Mouse (Mus musculus) CD4-positive, CD25-positive, alpha-beta regulatory T cell, adult 4 months (primary cell): ENCODE results near the gene Elof1. TPM values are rescaled to one million over a fixed set of nuclear protein-coding genes. Genes with fewer than 3 reads are reported as not detected.
"Not testable (repeated sequence)": the region's sequence is repeated elsewhere in the genome, so short reads cannot be mapped to it uniquely, and the experiment has no call there.

Experiments
- ATAC-seq: one replicate; pipeline ENCODE4 v1.8.0; 2017
- polyA plus RNA-seq, 2 experiments: library from polyadenylated mRNA; unstranded; fragments of 100-300 nt; shearing (Covaris generic); gene quantifications; one replicate each; pipeline ENCODE4 v1.2.1; 2017

The Elof1 gene
- 10 to 100 TPM; 76.4 to 95.1 TPM for polyA plus RNA-seq

DNA sequence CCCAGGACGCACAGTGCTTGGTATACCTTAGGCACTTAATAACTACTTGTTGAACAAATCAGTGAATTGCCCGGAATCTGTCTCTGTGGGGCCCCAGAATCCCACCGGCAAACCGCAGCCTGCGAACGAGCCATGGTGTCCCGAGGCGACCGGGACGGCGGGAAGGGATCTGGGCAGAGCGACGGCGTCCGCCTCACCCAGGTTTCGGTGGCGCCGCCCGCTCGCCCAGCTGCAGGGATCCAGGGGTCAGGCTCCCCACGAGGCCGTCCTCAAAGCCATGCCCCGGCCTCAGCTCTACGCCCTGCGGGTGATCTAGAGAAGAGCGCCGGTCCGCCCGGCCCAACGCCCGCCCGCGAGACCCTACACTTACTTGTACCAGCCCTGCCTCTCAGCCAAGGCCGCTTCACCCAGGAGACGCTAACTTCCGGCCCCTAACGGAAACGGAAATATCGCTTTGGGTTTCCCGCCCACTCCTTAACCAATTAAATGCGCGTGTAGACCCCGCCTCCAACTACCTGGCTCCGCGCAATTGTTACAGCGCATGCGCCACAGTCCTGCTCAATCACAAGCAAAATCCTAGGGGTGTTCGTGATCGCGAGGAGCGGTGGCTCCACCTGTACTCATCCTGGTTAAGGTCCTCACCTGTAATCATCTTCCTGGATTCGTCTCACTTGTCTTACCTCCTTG is at the start of gene Elof1:
Gene Elof1, minus strand, starts transcription at position 433 of the 687 bp plus-strand sequence.
- ATAC-seq: peak; percentile 98

DNA sequence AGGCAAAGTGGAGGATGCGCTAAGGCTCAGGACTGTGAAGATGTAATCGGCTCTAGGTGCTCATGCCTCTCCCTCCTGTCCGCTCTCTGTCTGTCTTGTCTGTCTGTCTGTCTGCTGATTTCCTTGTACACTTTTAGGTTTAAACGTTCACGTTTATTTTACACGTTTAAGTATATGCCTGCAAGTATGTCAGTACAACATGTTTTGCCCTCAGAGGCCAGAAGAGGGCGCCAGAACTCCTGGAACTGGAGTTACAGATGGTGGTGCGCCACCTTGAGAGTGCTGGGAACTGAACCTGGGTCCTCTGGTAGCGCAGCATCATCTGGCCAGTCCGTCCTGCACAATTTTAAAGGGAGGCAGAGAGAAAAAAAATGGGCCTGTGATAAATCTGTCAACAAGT is 49.7 kb upstream of the Elof1 start:
- ATAC-seq: no peak

DNA sequence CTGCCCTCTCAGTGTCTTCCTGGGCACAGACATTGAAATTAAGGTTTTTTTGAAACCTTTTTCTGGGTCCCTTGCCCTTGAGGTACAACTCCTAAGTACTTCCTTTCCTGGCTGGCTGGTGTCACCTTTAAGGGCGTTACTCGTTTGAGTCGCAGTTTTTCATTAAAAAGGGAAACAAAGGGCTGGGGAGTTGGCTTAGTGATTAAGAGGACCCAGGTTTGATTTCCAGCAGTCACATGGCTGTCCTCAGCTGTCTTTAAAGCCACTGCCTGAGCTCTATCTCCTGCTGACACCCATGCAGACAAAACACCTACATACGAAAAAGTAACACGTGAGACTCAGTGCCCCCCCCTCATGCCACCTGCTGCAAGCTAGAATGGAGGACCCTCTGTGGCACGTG is 49.0 kb upstream of the Elof1 start:
- no peak for ATAC-seq

DNA sequence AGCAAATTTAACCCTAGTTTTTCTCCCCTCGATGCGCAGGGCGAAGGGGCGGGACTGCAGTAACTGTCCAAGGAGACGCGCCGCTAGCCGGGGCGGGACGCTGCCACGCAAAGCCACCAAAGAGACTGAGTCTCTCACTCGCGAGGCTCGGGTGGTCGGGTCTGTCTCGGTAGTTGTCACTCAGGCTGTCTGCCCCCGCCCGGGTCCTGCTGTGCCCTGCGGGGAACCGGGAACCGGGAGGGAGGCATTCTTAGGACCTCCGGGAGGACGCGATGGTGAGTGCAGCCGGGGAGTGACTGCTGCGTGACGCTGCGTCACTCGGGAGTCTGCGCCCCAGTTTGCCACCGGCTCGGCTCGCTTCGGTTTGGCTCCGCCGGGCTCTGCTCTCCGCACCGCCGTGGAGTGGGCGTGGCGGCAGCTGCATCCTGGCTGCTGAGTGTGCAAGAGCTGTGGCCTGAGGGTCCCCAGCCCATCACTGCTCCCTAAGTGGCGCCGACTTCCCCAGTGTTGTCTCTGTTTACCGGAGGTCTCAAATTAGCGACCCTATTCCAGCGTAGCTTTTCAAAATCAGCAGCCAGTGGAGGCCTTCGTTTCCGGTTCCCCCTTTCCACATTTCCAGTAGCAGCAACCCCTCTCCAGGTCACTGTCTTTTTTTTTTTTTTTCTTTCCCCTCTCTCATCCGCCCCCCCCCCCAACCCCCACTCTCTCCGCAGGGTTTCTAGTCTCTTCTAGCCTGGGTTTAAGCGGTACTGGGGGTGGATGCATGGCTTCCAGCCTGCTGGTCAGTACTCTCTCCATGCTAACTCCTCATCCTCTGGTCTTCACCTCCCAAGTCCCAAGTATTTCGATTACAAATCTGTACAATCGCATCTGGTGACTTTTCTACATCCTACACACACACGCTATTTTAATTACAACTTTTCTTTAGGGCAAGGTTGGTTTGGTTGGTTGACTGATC is 48.0 kb upstream of the Elof1 start:
- peak; percentile 88 for ATAC-seq

DNA sequence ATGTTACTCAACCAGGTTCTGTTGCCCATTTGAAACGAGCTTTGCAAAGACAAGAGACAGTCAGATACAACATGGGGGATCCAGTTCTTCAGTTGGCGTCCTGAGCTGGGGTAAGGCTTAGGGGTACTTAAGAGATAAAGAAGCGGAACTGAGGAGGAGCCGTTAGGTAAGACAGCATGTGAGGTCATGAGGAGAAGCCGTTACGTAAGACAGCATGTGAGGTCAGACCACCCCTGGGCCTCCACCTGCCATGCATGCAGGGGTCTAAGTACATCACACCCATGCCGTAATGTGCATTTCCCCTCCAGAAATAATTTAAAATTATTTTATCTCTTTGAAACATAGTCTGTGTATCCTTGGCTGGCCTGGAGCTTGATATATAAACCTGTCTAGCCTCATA is 45.9 kb upstream of the Elof1 start:
- no peak for ATAC-seq

DNA sequence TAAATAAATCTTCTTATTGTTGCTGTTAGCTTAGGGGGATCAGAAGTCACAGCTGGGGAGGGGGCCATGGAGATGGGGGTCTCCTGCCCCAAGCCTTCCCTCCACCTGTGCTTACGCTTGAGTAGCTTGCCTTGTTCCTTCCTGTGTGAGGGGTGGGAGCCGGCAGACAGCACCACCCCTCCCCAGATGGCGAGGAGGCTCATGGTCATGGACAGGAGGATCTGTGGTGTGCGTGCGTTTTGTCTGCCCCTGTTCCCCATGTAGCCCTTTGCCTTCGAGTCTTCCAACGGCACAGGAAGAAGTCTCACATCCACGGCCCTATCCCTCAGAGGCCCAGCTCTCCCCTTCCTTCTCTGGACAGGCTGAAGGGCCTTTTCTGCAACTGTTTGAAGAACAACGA is 45.3 kb upstream of the Elof1 start:
- no peak for ATAC-seq

DNA sequence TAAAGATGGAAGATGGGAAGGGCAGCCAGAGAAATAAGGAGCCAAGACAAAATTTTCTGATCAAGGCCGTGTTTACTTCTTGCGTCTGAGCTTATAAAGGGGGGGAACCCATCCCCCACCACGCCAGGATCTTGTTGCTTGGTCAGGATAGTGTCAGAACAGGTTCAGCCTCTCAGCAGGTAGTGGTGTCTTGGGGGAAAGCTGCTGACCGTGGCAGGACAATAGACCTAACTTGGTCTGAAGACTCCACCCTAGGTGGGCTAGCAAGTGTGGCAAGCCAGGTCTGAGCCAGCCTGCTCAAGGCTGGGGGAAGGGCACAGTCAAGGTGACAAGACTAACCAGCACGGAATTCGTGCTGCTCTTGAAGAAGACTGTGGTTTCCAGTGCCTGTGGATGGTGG is 44.3 kb upstream of the Elof1 start:
- ATAC-seq: no peak

DNA sequence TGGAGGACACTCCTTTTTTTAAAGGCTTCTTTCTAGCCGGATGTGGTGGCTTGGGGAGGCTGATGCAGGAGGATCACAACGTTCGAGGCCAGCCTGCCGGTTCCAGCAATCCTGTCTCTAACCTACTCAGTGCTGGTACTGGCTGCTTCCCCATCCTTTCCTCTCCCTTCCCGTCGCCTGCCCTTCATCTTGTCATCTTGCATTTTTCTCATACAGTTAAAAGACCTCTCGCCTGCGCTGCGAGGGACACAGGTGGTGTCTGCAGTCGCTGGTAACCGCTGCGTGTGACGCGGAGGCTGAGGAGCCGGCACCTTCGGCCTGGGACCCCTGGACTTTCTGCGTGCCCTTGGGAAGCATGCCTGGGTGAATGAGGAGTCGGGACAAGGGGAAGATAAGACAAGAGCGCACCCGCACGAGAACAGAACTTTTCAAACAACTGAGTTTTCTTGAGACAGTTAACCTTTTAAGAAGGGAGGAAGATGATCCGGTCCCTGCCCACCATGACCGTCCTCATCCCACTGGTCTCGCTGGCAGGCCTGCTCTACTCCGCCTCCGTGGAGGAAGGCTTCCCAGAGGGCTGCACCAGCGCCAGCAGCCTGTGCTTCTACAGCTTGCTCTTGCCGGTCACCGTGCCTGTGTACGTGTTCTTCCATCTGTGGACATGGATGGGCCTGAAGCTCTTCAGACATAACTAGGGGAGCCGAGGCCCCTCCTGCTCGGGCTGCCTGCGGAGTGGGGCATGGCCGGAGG is 40.7 kb upstream of the Elof1 start:
- ATAC-seq: no peak

DNA sequence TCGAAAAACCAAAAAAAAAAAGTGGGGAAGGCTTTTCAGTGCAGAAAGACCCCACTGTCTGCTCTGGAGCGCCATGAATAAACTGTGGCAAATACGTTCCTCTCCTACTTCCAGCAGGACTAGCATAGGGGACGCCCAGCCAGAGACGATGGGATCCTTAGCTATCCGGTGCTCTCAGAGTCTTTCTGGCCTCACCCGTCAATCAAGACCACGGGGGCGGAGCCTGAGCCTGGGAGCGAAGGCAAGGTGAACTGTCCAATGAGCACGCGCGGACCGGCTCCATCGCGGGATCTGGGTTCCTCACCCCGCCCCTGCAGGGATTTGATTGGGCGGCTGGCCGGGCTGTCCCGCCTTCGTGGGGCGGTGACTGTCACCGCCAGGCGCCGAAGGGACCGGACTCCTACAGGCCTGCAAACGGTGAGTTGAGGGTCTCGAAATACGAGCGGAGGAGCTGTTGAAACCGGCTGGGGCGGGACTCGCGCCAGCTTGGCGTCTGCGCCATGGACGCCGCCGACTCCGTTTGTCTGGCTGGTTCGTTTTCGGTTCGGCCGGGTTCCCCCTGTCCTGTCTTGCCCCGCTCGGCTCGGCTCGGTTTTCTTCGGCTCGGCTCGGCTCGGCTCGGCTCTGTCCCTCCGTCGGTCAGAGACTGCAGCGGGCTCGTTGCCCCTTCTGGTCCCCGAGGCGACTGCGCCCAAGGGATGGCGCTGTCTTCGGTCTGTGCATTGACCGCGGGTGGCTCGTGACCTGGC is 39.7 kb upstream of the Elof1 start, which contains the start of gene Pigyl:
Gene Pigyl, plus strand, starts transcription at position 350 of the 749 bp plus-strand sequence.
- ATAC-seq: peak; percentile 94

DNA sequence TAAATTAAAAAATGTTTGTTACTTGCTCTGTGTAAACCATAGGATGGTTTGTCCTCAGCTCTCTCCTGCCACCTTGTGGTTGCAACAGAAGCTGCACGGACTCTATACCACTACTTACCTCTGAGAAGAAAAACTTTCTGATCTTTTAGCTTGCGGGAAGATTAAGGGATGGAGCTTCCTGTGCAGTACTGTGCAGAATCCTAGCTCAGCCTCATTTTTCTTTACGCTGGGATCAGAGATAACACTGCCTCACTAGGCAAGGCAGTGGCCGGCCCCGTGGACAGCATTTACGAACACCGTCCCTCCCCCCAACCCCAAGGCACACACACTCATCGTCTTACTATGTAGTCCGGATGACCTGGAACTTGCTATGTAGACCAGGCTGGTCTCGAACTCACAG is 38.6 kb upstream of the Elof1 start:
- peak; percentile 59 for ATAC-seq

DNA sequence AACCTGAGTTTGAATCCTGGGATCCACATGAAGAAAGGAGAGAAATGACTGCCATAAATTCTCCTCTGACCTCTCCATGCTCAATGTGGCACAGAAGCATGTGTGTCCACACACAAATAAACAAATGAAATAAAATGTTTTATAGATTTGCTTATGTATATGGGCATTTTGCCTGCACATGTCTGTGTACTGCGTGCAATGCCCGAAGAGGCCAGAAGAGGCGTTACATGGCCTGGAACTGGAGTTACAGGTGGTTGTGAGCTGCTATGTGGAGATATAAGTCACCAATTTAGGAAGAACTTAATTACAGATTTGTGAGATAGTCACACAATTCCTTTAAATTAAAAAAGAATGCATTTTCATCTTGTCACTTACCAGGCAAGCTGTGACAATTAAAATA is 36.8 kb upstream of the Elof1 start:
- ATAC-seq: no peak

DNA sequence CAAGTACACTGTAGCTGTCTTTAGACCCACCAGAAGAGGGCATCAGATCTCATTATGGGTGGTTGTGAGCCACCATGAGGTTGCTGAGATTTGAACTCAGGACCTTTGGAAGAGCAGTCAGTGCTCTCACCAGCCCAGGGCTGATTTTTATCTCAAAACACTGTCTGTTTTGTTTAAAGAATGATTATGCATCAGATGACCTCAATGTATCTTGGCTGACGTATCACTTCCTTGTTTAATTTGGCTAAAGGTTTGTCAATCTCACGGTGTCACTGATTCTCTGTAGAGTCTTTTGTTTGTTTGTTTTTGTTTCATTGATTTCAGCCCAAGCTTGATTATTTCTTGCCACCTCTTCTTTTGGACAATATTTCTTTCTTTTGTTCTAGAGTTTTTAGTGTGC is 34.0 kb upstream of the Elof1 start:
- no peak for ATAC-seq

DNA sequence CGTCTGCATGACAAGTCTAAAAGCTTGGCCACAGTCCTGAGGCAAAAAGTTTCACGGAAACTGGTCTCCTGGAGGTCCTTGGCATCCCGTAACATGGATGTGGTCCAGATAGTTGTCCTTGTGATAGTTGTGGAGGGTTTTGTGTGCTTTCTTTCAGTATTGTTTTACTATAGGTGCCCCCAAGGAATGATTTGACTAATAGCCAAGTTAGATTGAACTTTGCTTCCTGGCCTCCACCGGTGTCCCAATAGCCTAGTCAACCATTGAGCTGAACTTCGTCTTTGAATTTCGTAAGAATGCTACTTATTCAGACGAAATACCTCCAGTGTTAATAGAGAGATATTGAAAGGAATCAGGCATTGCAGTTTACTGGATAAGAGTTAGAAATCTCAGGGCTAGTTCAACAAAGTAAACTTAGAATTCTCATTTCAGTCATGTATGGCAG is 33.3 kb upstream of the Elof1 start:
- not testable (repeated sequence) for ATAC-seq

DNA sequence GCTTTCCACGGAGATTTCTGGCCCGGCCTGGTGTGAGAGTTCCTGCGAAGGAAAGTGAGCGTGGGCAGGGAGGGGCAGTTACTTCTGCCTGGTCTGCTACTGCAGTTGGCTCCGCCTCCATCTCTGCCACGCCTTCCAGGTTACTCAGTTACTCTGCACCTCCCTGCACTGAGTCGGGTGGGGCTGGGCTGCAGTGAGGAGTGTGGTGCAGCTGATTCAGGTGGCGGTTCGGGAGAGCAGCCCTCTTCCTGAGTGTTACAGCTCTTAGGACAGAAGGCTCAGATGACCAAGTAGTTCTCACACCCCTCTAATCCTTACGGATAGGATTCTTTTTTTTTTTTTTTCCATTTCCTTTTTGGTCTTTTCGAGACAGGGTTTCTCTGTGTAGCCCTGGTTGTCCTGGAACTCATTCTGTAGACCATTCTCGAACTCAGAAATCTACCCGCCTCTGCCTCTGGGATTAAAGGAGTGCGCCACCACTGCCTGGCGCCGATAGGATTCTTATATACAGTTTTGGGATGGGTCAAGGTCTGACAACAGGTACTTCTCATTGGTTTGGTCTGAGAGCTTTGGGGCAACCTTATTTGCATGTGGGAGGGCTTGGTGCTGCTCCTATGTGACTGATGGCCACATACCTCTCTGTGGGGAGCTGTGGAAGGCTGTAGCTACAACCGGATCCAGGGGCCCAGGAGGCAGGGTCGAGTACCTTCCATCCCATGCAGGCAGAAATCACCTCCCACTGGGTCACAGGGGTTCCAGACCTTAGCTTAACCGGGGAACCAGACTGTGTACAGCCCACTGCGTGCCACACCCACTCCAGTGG is 32.7 kb upstream of the Elof1 start:
- no peak for ATAC-seq

DNA sequence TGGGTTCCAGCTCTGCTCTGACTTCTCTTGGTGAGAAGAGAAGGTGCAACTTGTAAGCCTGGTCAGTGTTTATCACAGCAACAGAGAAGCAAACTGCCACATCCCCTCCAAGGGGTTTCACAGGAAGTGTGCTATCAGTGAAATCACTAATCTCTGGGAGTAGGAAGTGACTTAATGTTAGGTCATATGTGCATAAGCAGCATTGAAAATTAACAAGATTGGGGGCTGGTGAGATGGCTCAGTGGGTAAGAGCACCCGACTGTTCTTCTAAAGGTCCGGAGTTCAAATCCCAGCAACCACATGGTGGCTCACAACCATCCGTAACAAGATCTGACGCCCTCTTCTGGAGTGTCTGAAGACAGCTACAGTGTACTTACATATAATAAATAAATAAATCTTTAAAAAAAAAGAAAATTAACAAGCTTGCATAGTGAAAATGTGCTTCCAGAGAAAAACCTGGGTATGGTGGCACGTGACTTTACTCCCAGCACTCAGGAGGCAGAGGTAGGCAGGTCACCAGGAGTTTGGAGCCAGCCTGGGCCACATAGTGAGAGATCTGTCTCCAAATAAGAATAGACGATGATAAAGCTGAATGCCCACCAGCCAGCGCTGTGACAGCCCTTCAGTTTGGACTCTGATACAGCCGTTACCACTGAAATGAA is 27.5 kb upstream of the Elof1 start:
- ATAC-seq: no peak

DNA sequence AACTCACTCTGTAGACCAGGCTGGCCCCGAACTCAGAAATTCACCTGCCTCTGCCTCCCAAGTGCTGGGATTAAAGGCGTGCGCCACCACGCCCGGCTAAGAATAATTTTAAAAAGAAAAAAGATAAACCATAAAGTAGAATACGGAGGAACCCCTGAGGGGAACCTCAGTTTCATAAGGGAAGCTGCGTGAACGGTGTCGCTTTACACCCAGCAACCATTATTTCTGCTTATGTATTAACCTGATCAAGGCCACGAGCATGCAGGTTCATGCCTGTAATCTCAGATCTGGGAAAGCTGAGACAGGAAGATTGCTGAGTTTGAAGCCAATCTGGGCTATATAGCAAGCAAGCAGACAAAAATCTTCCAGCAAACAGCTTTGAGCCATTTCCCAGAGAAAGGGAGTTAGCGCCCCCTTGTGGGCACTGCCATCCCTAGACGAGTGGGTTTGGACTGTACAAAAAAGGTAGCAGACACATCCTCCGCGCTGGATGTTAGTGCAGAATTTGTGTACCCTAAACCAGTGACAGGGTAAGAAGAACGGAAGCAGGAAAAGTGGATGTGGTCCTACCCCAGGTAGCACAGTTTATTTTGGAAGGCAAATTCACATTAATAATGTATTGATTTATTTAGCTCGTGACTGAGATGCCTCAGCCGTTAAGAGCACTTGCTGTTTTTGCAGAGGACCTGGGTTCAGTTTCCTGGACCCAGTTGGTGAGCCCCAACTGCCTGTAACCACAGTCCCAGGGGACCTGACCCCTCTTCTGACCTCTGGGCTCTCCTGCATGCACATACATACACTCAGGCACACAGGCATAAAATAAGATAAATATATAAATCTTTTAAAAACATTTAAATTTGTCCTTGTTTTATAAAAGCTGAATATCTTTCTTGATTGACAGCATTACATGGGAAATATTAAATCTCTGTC is 26.4 kb upstream of the Elof1 start:
- peak; percentile 93 for ATAC-seq

DNA sequence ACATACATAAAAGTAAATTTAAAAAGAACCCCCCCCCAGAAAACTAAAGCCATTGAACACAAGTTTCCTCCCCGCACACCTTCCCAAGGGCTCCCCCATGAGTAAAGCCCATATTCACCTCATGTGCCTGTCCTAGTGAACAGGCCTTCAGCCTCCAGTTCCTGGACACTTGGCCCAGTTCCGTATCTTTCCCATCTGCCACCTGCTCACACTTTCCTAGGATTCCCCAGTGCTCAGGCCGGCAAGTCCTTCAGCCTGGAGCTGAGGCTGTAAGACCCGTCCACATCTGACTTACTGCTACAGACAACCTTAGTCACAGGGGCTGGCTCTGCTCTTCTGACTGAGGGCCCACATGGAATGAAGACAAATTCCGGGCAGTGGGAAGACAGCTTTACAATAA is 22.8 kb upstream of the Elof1 start:
- ATAC-seq: no peak

DNA sequence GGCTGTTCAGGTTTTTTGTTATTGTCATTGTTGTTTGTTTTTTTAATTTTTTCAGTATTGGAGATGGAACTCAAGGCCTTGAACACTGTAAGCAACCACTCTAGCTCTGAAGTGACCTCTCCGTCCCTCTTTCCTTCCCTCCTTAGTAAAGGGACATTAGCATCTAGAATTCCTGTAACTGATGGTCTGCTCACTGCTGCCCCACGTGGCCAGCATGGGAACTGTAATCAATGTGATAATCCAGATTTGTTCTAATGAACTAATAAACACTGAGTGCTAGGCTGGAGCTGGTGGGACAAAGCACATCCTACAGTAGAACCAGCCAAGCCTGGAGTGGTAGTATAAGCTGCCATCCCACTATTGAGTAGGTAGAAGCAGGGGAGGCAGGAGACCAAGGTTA is 21.5 kb upstream of the Elof1 start:
- no peak for ATAC-seq

DNA sequence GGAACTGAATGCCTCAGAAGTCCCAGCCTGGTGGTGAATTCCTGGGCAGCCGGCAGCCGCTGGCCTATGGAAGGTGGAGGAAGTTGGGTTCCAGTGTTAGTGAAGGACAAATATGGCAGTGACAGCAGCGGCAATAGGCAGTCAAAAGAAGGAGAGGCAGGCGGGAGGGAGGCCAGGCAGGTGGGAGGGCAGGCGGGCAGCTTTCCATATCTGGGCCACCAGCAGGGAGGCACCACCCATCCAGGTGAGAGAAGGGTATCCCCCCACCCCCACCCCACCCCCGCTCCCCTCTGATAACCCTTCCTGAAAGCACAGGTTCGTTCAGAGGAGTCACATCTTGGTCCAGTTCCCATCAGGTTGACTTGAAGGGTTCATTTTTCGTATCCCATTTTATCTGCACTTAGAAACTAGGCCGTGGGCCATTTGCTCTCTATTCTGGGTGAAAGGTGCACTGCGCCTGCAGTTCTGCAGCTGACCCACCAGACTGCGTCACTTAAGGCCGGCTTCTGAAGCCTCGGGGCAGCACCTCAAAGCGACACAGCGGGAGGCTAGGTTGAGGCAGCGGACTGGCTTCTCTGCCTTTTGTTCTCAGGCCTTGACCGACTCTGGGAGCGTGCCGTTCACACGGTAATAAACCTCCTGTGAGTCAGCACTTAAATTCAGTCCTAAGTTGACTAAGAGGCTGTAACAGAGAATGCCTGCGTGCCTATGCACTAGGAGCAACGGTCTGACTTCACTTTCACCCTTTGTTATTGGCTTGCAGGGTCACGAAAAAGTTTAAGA is 20.0 kb upstream of the Elof1 start:
- no peak for ATAC-seq
